Mouse (Mus musculus): ENCODE measurements at regions not wholly inside any gene's neighbourhood (a gene's known extent, or its start where the extent isn't known, plus 50 kb on each side); places are given as distances from the start of the nearest gene placed in this dataset.

GRCm38 (mm10) chr12:25216792-25217516 is 120.0 kb upstream of the Id2 start:
- Histone ChIP-seq H3K4me3 (replicated peaks in 1 of 3; ENCODE audit: low read depth in 2 of 3, low read length in 2 of 3, poor library complexity in 1 of 3) (no peak overlapping the region), H3K79me2 (replicated peaks; ENCODE audit: control insufficient read depth, extremely low read depth, insufficient read depth, poor library complexity, severe bottlenecking) (no peaks in the 10 kb centered on the region), H3K9ac (ENCODE audit: insufficient read depth, low read depth) (no peak overlapping the region), H3K36me3 (replicated peaks in 1 of 2; ENCODE audit: control insufficient read depth in 1 of 2, insufficient read depth in 1 of 2, low read length in 1 of 2) (no peaks in the 10 kb centered on the region), H3K4me2 (ENCODE audit: insufficient read depth, low read depth, poor library complexity, severe bottlenecking) (no peak overlapping the region), H3K27ac (ENCODE audit: insufficient read depth, low read depth) (no peak overlapping the region), H3K27me3 (replicated peaks) (peaks cover 2% of the 10 kb centered on the region), H3K4me1 (ENCODE audit: control insufficient read depth in 1 of 2, insufficient read depth in 2 of 2) (peaks cover 59 to 84% of the 10 kb centered on the region in 2 experiments), H3K9me3 (replicated peaks; ENCODE audit: low read length) (peaks cover 5% of the 10 kb centered on the region)
- dilution Hi-C loops (cut with MboI; ENCODE audit: extremely low pct_ligation_motif_present, extremely low pct_unique_long_range_greater_than_20kb, low sequenced_read_pairs): no loop called here
- peak; percentile 81 for DNase-seq (ENCODE audit: extremely low read depth)
- TF ChIP-seq MEF2A (IDR thresholded peaks at IDR 0.05; ENCODE audit: borderline replicate concordance, low read depth, low read length) (peak; percentile 84), MAX (IDR thresholded peaks at IDR 0.05; ENCODE audit: low read length) (0 out of 2 replicates have a peak, but pooled peaks have one; percentile 19), MXI1 (IDR thresholded peaks at IDR 0.05; ENCODE audit: low read depth, low read length) (no peak), USF2 (conservative IDR thresholded peaks at IDR 0.05; ENCODE audit: low read depth, low read length) (no peak), CTCF (conservative IDR thresholded peaks at IDR 0.05 in 1 of 2, IDR thresholded peaks at IDR 0.05 in 1 of 2; ENCODE audit: low read depth in 2 of 2, low read length in 2 of 2) (no peak), RAD21 (IDR thresholded peaks at IDR 0.05; ENCODE audit: low read depth, low read length) (peak; percentile 10), IRF4 (IDR thresholded peaks at IDR 0.05; ENCODE audit: low read depth, low read length) (peak; percentile 70), ELF1 (IDR thresholded peaks at IDR 0.05; ENCODE audit: low read depth, low read length) (peak; percentile 88), MAFK (IDR thresholded peaks at IDR 0.05; ENCODE audit: insufficient replicate concordance, low read length) (peak; percentile 87), CHD2 (IDR thresholded peaks at IDR 0.05; ENCODE audit: low read length) (peak; percentile 87), MAZ (IDR thresholded peaks at IDR 0.05; ENCODE audit: low read depth, low read length) (peak; percentile 85), MYC (IDR thresholded peaks at IDR 0.05; ENCODE audit: low read depth, low read length) (peak; percentile 67; the same call in 1 of the 2 replicates), ZMIZ1 (IDR thresholded peaks at IDR 0.05; ENCODE audit: low read depth, low read length) (no peak), PAX5 (IDR thresholded peaks at IDR 0.05; ENCODE audit: low read length) (peak; percentile 66; the same call in 1 of the 2 replicates), SMC3 (IDR thresholded peaks at IDR 0.05; ENCODE audit: low read depth, low read length) (0 out of 2 replicates have a peak, but pooled peaks have one; percentile 20), JUND (conservative IDR thresholded peaks at IDR 0.05; ENCODE audit: low read depth, low read length) (0 out of 2 replicates have a peak, but pooled peaks have one; percentile 18), TBP (conservative IDR thresholded peaks at IDR 0.05; ENCODE audit: low read depth, low read length) (0 out of 2 replicates have a peak, but pooled peaks have one; percentile 17), BHLHE40 (IDR thresholded peaks at IDR 0.05; ENCODE audit: low read depth, low read length) (peak; percentile 69), ETS1 (conservative IDR thresholded peaks at IDR 0.05; ENCODE audit: low read depth, low read length) (peak; percentile 92), JUN (IDR thresholded peaks at IDR 0.05; ENCODE audit: insufficient read depth, low read depth, low read length) (no peak), EP300 (IDR thresholded peaks at IDR 0.05; ENCODE audit: low read length) (peak; percentile 83), ZNF384 (IDR thresholded peaks at IDR 0.05; ENCODE audit: low read depth, low read length) (no peak), TCF12 (IDR thresholded peaks at IDR 0.05; ENCODE audit: low read depth, low read length) (peak; percentile 86), NRF1 (IDR thresholded peaks at IDR 0.05; ENCODE audit: low read depth, low read length) (no peak), SIN3A (IDR thresholded peaks at IDR 0.05; ENCODE audit: low read length) (peak; percentile 66; the same call in 1 of the 2 replicates), ZC3H11A (IDR thresholded peaks at IDR 0.05; ENCODE audit: low read depth, low read length) (no peak), E2F4 (IDR thresholded peaks at IDR 0.05; ENCODE audit: insufficient replicate concordance, low read depth, low read length) (no peak), RCOR1 (conservative IDR thresholded peaks at IDR 0.05; ENCODE audit: low read depth, low read length) (no peak), HCFC1 (IDR thresholded peaks at IDR 0.05; ENCODE audit: low read depth, low read length) (0 out of 2 replicates have a peak, but pooled peaks have one; percentile 14)
- in situ Hi-C loops (cut with MboI; ENCODE audit: low pct_ligation_motif_present, low pct_unique_long_range_greater_than_20kb, low sequenced_read_pairs): loop anchor here (25.0 kb wide), 1 partner anchor 220 kb away; no protein-coding TSS in a partner anchor
